Mouse (Mus musculus) adrenal gland, postnatal 4 days (tissue): Measurements from ENCODE around the gene Olfr430. TPM values are rescaled to one million over a fixed set of nuclear protein-coding genes. Genes with fewer than 3 reads are reported as not detected.

ENCODE experiments used
- total RNA-seq, 2 experiments: library from RNA; stranded (reverse); gene quantifications; 2 replicates each; pipeline ENCODE4 v1.2.3; 2021

Gene Olfr430
- total RNA-seq, 2 experiments from 2014 or later: not detected

Other genes with a start within 250 kb of the Olfr430 start
- gene Ifi211, start 153.6 kb upstream of the Olfr430 start, total RNA-seq: under 1 TPM; 0.65 to 0.87 TPM
- 10 to 100 TPM in 1 of 2 experiments, 1 to 10 TPM in 1; 8.4 to 10.1 TPM for gene Mndal, start 124.1 kb upstream of the Olfr430 start, total RNA-seq
- gene Ifi203, start 123.9 kb upstream of the Olfr430 start, total RNA-seq: 1 to 10 TPM; 6.4 to 6.5 TPM
- not detected for gene Ifi202b, start 83.9 kb upstream of the Olfr430 start, total RNA-seq
- under 1 TPM; 0.68 to 0.70 TPM for gene Ifi205, start 34.8 kb upstream of the Olfr430 start, total RNA-seq
- not detected for gene Olfr433, start 25.9 kb upstream of the Olfr430 start, total RNA-seq
- not detected for gene Olfr432, start 17.4 kb upstream of the Olfr430 start, total RNA-seq
- not detected for gene Olfr429, start 17.7 kb downstream of the Olfr430 start, total RNA-seq
- gene Olfr427, start 30.3 kb downstream of the Olfr430 start, total RNA-seq: not detected
- not detected for gene Olfr231, start 54.6 kb downstream of the Olfr430 start, total RNA-seq
- not detected for gene Olfr424, start 64.9 kb downstream of the Olfr430 start, total RNA-seq
- not detected for gene Olfr420, start 89.0 kb downstream of the Olfr430 start, total RNA-seq
- gene Spta1, start 106.2 kb downstream of the Olfr430 start, total RNA-seq: 10 to 100 TPM in 1 of 2 experiments, 1 to 10 TPM in 1; 5.0 to 10.4 TPM
- not detected for gene Olfr419, start 185.5 kb downstream of the Olfr430 start, total RNA-seq